Mouse (Mus musculus) brain, embryonic 18.5 days (tissue): Measurements from ENCODE around the gene Npvf.

Experiments
- DNase-seq: peaks from one replicate; pipeline ENCODE4 v3.0.0-alpha.2; 2012; ENCODE audit warnings: low read depth, low spot score

Npvf gene

GRCm38 (mm10) chr6:50654356-50654755 is at the start of gene Npvf:
Npvf (minus strand) TSS chr6:50654439.
- DNase-seq, result no peak

DNA sequence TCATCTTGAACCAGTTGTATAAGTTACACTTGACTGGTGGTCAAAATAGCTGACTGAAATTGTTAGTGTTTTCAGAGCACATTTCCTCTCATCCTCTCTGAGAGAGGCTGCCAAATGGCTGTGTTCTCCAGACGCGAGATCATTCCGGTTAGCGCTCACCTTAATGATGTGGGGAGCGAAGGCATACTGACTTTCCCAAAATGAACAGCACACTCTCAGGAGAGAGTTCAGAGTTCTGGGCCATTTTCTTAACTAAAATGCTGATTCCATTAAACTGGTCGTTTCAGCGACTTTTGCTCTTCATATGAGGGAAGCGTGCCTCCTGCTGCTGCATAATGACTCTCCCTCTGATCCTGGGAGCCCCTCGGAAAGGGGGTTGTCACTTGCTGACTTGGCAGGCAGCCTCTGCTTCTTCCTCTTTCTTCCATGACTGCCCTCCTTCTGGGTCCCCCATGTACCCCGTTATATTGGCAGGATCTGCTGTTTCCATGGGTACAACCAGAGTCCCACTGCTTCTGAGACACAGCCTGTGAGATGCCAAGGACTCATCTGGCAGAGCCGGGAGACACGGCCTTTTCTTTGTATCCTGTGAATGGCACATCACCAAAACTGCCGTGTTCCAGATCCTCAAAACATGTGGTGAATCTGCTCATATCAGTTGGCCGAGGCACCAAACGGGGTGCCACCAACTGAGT is 35.0 kb upstream of the Npvf start:
- peak; percentile 39 for DNase-seq

DNA sequence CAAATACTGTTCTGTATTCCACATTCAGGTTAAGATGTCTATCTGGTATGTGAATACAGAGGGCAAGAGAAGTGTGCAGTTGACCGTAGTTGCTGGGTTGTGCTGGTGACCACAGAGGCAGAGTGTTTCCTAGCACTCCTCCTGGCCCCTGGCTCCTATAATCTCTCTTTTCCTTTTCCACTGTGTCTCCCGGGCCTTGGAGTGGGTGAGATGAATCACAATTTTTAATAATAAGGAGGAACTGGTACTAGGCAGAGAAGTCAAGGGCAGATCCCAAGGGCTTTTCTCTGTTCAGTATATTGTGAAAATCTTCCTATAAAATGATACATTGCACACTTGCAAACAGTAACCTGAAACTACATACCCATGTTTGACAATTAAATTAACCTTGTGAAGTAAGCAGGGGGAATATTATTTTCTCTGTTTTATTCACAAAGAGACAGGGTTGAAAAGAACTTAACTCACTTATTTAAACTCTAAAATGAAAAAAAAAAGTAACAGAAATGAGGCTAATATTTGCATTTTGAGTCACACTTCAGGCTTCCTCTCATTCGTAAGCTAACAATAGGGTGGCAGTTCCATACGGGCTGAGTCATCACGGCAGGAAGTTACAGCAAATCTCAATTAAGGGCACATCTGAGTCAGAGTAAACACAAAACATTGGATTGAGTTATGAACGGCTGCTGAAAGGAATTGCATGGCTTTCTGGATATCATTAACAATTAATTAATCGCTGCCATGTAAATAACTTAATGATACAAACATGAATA is 30.6 kb upstream of the Npvf start:
- no peak for DNase-seq

DNA sequence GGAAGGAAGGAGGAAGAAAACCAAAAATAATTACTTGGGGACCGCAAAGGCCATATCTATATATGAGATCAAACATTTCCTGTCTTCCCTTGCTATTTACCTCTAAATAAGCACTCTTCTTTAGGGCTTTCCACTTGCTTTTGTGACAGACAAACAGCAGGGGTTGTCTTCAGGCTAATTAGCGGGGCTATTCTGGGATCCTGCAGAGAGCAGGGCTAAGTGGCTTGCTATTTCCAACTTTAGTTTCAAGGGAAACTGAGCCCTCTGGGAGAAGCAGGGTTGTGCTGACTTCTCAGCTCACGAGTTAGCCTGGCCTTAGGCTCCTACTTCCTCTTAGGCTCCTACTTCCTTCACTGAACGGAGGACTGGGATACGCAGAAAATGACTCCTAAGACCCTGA is 27.3 kb upstream of the Npvf start:
- no peak for DNase-seq

DNA sequence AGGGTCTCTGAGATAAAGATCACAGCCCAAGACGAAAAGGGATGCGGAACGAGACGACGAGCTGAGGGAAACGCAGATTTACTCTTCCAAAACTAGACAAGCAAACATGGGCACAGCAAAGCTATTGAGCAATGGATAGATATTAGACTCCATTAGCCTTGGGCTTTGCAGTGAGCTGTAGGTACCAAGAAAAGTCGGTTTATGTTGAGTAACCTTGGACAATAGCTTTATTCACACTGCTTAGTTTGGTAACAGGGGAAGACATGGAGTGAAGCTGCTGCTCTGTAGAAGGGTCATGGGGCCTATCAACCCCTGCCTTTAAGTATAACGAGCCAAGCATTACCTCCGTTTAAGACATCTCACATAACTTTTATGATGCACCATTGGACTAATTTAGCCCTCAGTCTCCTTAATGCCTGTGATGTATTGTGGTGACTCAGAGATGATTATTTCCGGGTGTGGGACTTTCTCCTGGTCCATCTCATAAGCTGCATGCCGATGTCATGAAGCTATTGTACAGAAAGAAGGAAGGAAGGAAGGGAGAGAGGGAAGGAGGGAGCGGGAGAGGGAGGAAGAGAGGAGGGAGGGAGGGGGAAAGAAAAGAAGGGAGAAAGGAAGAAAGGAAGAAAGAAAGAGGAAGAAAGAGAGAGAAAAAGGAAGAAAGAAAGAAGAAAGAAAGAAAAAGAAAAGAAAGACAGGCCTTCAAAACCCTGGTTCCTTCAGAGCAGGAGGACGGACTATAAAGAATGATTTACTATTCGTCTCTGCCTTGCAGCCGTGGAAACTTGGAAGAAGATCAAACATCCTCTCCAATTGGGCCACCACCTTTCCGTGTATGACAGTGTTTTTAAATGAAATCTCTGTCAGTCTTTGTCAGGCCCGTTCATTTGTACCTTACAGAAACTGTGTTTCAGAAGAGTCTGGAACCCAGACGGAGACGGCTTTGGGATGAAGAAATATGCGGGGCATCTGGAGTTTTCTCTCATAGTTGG is 26.3 kb upstream of the Npvf start:
- no peak for DNase-seq

- DNase-seq, result no peak
Measured at GRCm38 (mm10) chr6:50679486-50679828, 25.2 kb upstream of the Npvf start.

DNA sequence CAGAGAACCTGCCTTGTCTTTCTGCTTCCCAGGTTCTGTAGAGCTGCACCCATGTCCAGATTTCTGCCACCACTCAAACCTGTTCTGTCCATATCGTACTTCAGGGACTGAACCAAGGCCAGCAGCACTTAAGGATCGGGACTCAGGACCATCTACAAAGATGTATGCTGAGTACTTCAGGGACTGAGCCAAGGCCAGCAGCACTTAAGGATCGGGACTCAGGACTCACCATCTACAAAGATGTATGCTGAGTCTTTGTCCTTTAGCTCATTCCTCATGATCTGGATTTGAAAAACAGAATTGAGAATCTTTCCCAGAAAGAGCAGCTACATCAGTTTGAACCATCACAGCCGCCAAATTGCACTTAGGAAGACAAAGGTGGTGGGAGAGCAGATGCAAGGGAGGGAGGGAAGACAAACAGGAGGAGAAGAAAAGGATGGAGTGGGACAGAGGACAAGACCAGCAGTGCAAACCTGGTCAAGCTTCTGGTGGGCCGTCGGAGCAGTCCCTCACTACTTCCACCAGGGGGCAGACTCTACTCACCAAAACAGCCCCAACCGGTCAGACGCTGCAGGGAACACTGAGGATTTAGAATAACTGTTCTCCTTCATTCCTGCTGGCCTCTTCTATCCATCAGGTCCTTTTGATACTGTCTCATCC is 24.7 kb upstream of the Npvf start:
- DNase-seq, result peak; percentile 66

GRCm38 (mm10) chr6:50671191-50671590 is 17.0 kb upstream of the Npvf start:
- no peak for DNase-seq

- DNase-seq, result no peak
Measured at GRCm38 (mm10) chr6:50666937-50667336, 12.7 kb upstream of the Npvf start.

GRCm38 (mm10) chr6:50665020-50665419 is 10.8 kb upstream of the Npvf start:
- DNase-seq, result no peak

DNA sequence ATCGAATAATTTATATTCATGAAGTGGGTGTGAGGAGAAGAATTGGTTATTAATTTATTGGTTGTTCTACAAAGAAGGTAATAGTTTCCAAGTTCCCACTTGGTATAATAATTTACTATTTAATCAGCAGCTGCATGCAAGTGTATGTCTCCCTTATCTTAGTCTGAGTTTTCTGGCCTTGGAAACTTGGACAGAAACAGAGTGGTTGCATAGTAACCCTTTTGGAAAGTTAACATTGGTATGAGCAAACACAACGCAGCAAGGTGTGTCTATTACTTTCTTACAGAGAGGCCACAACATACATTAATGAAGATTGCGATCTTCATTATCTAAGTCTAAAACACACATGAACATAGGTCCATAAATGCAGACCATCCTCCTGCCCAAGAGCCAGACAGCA is 10.0 kb upstream of the Npvf start:
- DNase-seq, result no peak

DNA sequence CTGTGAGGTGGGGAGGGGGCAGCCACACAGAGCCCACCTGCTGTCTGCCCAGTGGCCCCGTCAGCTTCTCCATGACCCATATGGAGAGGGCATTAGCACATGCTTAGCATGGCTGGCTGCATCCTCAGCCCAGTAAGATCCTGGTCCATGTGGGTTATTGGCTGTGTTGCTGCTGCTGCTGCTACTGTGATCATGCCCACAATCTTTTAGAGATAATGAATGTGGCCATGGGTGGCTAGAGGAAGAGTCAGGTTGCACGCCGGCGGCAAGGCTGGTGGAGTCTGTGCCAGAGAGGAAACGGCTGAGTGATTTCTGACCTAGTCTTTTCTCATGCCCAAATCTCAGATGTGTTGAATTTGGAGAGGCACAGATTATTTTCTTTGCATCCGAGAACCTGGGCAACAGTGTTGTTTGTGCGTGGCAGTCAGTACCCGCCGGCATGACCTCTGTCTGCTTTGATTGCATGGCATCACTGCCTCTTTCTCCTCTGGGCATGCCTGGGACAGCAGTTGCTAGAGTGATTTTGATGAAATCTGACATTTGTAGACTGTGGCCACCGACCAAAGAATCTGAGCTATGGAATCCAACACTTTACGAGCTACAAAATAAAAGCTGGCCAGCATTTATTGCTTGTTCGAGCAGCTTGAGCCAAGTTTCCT is 8.8 kb upstream of the Npvf start:
- no peak for DNase-seq

DNA sequence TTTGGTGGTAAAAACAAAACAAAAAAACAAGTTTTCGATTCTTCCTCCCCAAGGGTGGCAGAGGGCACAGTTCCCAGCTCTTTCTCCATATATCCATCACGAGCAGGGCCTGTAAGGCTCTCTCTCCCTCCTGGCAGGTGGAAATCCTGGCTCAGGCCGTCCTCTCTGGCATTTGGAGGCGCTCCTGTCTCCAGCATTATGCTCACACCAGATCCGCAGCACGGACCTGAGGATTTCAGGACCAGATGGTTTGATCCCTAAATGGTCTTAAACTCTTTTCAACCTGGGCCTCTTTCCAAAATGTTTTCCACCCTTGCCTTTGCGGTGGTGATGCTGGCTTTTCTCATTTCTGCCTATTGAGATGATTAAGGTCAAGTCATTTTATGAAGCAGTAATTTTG is 7.5 kb upstream of the Npvf start:
- no peak for DNase-seq

DNA sequence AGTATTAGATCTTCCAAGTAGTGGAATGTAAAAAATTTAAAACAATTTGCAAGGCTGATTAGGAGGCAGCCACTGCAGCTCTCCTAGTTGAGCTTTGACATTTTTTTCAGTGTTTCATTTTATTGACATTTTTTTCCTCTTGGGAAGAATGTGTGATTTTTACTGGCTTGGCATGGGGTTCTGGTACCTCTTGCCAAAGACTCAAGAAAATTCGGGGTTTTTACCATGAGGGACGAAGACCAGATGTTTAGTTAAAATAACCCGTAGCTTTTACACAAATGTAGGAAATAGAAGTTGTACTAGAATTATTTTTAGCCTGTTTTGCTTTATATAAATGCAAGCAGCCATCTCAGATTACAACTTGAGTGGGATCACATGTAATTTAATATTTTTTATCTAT is 4.2 kb upstream of the Npvf start:
- DNase-seq, result no peak

DNA sequence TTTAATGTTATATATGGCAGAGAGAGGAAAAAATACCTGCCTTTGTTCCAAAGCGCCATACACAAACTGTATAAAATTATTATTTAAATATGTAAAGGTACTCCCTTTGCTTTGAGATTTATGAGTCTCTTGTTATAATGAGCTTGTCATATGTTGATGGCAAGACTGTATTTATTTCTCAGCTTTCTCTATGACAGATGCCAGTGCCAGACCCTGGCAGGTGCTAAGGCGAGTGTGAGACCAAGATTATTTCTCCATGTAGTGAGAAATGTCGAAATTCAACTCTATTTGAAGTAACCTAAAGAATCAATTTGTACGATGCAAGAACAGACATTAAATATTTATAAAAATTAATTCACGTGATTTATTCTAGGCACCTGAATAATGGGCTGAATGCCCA is 3.8 kb upstream of the Npvf start:
- DNase-seq, result peak; percentile 16

DNA sequence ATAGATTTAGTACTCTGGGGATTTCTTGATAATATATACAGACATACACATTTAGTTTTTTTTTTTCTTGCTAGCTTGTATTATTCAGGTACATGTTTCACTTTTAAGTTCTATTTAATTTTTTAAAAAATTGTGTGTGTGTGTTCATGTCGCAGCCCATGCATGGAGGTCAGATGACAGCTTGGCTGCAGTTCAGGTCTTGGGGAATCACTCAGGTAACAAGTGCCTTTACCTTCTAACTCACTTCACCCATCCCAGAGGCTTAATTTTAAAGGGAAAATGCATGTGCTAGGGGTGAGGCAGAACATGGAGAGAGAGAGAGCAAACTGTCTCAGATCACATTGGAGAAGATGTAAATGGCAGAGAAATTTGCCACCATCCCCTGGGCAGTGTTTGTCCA is 2.2 kb upstream of the Npvf start:
- DNase-seq, result no peak

DNA sequence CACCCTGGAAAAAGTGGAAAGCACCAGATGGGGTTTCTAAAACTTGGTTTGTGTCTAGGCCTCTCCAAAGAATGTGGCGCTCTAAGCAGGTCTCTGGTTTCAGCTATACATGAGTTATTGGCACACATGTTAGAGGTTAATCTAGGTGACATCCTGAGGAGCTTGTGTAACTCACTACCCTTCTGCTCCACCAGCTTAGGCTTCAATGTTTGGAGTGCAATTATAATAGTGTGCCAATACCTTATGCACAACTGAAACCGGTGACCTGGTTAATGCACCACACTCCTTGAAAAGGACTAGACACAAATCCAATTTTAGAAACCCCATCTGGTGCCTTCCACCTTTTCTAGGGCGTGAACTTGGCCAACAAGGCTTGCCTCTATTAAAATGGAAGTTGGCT is 1.7 kb upstream of the Npvf start:
- DNase-seq, result no peak

GRCm38 (mm10) chr6:50647656-50648055 is 6.6 kb downstream of the Npvf start:
- no peak for DNase-seq

GRCm38 (mm10) chr6:50646659-50647058 is 7.6 kb downstream of the Npvf start:
- no peak for DNase-seq

DNA sequence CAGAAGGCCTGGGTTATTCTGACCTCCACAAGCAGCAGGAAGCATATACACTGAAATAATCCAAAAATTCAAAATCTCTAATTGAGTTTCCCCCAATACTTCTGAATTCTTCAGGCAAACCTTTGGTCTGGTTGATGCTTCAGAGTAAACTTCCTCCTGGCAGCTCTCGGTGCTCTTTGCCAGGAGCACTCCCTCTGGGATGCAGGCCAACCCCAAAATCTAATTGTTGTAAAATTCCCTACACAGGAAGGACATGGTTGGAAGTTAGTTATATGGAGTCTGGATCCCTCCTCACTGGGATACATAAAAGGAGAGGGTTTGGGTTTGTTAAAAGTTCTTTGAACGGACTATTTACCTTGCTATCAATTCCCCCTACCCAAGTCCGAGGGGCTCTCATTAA is 9.5 kb downstream of the Npvf start:
- no peak for DNase-seq

GRCm38 (mm10) chr6:50641898-50642297 is 12.3 kb downstream of the Npvf start:
- DNase-seq, result no peak
